Mouse (Mus musculus) lung, postnatal 10 days (tissue): ENCODE measurements at regions not wholly inside any gene's neighbourhood (a gene's known extent, or its start where the extent isn't known, plus 50 kb on each side); places are given as distances from the start of the nearest gene placed in this dataset.

Experiments
- DNase-seq: peaks from one replicate; pipeline ENCODE4 v3.0.0; 2021

DNA sequence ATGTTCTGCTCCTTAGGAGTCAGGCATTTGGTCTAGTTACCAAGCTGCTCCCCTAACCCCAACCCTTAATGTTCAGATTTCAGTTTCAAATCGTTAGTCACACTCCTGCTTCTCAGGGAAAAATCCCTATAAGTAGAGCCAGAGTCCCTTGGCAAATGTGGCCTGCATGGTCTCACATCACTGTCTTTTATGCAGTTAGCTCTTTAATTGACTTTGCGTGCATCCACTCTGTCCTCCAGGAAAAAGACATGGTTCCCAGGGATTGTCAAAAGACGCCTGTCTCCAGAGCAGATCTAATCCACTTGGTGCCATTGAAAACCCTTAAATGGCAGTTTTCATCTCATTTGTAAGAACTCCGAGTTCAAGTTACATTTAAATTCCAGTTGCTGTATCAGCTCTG lies 256.3 kb upstream of the Lyplal1 start:
- DNase-seq = no peak

DNA sequence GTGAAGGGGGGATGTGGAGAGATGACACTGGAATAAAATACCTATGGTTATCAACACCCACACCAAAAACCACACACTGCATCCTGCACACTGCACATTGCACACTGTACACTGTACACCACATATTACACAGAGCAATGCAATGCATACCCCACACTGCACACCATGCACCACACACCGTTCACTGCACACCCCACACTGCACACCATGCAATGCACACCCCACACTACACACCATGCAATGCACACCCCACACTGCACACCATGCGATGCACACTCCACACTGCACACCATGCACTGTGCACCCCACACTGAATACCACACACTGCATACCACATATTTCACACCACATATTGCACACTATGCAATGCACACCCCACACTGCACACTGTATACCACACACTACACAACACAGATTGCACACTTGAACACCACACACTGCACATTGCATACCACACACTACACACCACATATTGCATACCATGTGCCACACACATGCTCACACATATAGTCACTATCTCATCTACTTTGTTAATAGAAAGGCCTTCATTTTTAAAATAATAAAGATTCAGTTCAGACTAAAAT lies 255.8 kb upstream of the Lyplal1 start:
- no peak for DNase-seq

DNA sequence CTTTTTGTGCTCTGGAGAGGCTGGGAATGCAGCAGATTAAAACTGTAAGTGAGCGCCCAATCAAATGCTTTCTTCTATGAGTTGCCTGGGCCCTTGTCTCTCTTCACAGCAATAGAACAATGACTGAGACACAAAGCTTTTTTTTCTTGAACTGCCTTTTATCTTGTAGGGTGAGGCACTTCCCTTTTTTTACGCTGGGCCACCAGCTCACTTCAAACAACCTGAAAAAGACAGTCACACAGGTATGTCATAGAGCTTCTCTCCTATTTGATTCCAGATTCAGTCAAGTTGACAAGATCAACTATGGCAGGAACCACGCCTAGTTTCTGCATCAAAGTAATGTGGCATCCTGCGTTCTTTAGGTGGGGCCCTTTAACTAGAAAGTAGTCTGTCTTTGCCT lies 246.2 kb upstream of the Lyplal1 start:
- DNase-seq = no peak

DNA sequence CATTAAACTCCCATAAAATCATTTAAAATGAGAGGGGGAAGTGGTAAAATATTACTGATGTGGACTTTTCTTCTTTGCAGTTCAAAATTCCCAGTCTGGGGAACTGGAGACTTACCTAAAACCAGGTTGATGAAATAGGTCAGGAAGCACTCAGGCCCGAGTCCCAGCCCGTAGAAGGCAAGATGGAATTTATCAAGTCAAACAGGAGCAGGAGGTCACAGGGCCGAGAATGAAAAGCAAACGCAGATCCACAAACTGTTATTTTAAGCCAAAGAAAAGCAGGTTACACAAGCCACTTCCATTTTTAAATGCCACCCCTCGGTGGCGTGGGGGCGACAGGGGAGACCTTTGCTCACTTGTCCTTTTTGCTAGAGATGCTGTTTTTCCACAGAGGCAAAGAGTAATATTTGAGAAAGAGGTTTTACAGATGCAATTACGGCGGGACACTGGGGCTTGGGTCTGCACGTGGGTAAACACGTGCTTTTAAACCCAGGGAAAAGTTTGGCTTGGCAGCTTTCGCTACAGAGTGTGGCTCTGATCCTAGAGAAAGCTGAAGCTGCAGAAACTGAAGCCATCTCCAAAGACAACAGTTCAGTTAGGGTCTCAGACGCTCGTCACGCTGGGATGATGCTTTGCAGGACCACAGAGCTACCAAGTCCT lies 241.0 kb upstream of the Lyplal1 start:
- peak; percentile 34 for DNase-seq

DNA sequence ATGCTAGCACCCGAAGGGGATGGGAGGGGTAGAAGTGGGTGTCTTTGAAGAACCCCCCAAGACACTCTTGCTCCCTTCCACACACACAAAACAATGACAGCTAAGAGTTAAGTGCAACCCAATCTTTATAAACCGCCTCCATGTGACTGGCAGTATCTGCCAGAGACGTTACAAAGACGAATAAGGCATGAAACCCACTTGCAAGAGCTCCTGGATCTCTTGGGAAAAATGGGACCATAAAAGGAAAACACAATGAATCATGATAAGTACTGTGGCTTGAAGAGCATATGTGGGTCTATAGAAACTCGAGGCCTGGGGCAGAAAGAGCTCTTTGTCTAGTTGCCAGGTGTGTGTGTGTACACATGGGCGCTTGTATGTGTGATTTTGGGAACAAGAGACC lies 237.6 kb upstream of the Lyplal1 start:
- DNase-seq = no peak

DNA sequence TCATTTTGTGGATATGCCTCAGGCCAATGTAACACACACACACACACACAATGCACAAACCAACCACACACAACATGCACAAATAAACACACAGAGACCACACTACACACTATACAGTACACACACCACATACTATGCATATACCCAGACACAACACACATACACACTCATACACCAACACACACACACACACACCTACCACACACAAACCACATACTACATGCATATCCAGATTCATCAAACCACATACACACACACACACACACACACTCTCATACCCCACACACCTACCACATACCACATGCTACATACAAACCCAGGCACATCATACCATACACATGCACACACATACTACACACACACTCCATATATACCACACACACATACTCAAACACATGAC lies 237.0 kb upstream of the Lyplal1 start:
- no peak for DNase-seq

DNA sequence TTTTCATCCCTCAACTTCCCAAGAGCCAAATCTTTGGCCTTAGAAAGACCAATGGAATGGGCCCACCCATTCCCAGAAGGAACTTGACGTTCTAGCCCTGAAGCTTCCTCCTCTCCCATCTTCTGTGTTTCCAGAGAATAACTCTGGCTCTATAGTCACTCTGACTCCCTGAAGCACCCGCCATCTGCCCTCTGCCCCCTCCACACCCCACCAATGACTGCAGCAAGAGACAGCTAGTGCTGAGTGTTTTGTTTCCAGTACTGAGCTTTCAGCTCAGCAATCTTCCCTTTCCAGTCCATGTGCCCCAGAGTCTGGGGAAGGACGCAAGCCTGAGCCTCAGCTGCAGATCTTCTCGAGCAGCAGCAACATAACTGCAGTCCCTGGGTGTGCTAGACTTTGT lies 233.3 kb upstream of the Lyplal1 start:
- DNase-seq = no peak

DNA sequence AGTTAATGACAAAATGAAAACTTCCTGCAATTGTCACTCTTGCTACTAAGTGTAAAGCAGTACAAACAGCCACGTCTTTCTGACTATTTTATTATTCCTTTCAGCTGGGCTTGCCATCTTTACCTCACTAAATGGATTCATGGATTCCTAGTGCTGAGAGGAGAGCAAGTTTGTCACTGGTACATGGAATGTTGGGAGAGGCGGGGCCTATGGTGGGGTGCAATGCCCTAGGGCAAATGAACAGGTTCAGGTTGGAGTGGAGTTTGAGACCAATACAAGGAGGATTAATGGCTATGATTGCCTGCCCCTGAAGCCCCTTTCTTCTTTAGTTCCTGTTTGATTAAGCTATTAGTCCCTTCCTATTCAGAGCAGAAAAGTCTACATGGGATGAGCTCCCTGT lies 232.9 kb upstream of the Lyplal1 start:
- DNase-seq = no peak

DNA sequence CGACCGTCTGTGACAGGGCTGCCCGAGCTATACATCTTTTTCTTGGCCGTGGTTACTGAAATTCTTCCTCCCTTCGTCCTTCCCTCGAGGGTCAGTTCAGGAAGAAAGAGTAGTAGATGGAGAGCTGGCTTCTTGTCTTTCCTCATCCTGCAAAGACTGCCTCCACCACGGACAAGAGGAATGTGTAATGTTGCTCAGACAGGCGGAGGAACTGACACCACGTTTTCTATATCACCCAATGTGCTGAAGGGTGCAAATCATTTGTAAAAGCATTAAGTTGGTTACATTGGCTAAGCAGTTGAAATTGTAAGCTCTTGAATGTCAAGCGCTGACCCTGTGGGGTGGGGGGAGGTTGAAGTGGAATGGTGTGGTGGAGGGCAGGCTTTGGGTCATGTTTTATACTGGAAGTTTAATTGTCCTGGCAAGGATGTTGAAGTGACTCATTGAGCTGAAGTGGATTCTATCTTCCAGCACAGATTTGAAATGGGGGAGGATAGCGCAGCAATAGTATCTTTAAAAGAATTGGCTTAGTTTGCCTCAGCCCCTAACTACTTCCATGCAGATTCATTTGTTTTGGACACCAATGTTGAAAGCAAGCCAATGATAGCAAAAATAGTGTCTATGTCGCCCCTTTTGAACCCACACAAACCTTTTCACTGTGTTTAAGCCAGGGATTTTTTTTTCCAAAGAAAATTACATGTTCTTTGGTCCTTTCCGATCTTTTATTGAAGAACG lies 230.5 kb upstream of the Lyplal1 start:
- peak; percentile 21 for DNase-seq

DNA sequence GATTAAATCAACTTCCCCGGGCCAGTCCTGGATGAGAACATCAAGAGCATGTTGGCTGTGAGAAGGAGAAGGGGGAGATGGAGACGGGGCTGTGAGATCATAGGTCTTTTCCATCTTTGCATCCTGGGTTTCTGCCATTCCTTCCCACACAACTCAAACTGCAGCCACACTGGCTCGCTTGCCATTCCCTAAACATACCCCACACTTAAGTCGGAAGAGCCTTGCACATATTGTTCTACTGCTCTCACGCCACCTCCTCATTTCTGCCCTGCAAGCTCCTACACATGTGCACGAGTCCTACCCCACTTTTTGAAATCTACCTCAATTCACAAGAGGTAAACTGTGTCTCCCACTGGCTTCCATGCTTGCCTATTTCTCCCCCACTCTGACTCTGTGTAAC lies 228.3 kb upstream of the Lyplal1 start:
- no peak for DNase-seq

DNA sequence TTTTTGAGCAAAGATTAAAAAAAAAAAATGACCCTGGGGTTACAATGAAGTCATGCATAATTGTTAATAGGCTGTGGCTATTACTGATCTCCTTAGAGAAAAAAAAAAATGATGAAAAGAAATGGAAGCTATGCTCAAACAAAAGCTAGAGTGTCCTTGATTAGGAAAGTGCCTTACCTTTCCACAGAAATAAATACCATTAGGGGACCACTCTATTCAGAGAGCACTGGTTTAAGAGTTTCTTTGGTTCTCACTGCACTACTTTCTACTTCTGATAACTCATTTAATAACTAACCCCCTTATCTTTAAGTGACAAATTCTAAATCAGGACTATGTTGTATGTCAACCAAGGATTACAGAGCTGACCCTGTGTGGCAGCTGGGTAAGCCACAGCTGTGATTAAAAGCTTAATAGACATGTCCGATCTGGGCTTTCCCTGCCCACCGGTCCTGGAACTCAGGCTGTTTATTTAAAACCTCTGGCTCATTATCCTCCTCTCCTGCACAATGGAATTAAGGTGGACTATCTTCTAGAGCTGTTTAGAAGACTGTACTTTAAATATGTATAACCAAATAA lies 225.9 kb upstream of the Lyplal1 start:
- DNase-seq = no peak

DNA sequence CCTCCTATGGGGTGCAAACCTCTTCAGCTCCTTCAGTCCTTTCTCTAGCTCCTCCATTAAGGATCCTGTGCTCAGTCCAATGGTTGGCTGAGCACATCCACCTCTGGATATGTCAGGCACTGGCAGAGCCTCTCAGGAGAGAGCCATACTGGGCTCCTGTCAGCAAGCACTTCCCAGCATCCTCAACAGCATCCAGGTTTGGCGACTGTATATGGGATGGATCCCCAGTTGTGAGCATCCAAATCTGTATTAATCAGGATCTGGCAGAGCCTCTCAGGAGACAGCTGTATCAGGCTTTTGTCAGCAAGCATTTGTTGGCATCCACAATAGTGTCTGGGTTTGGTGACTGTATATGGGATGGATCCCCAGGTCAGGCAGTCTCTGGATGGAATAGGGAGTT lies 225.3 kb upstream of the Lyplal1 start:
- no peak for DNase-seq

DNA sequence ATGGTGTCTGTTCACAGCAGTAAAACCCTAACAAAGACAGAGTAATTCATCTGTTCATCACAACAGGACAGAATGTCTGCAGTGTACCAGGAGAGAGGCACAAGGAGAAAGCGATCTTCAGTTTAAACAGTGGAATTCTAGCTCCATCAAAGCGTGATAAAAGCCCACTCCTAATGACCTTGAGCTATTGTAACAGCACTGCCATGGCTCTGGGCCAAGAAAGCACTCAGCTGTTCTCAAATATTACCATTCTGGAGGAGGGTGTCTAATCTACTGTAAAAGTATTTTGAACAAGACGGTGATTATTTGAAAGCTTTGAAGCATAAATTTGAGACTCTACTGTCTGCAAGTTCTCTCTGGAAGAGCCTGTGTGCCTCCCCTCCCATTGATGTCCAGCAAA lies 224.8 kb upstream of the Lyplal1 start:
- DNase-seq = peak; percentile 31

DNA sequence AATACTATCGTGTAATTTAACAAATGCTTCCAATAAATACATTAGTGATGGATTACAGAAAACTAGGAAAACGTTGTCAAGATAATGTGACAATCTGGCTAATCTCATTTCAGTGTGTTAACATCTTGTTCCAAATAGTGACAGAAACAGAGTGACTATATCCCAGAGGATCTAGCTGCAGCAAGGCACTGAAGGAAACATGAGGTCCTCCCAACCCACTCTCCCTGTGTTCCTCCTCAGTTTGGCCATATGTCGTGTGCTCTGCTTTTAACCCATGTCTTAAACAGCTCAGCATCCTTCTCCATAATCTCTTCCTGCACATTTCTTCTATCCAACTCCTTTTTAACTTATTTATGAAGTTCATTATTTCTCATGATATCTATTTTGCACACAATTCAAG lies 223.6 kb upstream of the Lyplal1 start:
- no peak for DNase-seq

DNA sequence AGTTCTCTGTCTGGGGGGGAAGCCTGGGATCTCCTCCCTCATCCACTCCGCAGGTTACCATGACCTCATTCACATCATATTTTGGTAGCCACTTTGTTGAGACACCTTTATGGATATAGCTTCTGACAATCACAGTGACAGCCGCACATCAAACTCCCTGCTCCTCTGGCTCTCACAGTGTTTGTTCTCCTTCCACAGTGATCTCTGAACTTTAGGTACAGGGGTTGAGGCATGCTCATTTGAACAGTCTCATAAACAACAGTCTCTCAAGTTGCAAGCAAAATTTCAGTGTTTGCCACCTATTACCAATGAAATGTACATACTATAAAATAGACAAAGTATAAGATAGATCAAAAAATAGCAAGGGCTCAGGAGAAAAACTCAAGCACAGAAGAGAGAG lies 200.2 kb upstream of the Lyplal1 start:
- no peak for DNase-seq

DNA sequence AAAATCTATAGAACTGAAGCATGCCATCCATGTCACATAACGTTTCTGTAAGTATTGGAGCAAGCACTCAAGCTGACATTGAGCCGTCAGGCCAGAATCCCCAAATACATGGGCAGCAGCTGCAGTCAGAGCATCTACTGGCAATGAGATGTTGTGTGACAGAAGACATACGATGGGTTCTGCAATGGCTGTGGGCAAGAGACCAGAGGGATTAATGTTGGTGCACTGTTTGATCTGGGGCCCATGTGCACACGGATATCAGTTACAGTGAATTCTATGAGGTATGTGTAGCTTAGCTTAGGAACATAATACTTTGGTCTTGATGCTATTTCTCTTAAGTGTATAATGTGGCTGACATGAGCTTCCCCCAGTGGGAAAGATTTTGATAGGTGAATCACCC lies 197.1 kb upstream of the Lyplal1 start:
- no peak for DNase-seq

DNA sequence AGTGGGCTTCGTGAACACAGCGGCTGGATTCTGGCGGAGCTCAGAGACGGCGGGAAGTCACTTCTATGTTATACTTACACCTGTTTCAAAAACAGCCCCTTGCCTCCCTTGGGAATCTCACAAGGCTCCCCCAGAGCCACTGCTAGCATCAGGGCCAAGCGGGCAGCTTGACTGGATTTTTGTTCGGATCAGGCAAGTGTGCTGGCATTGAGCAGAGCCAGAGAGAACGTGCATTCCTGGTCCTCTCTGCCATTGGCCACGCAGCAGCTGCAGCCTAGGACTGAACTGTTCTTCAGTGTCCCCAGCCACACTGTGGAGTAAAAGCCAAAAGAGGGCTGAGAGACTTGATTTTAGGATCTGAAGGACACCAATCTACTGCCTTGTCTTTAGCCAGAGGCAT lies 195.6 kb upstream of the Lyplal1 start:
- DNase-seq = no peak

DNA sequence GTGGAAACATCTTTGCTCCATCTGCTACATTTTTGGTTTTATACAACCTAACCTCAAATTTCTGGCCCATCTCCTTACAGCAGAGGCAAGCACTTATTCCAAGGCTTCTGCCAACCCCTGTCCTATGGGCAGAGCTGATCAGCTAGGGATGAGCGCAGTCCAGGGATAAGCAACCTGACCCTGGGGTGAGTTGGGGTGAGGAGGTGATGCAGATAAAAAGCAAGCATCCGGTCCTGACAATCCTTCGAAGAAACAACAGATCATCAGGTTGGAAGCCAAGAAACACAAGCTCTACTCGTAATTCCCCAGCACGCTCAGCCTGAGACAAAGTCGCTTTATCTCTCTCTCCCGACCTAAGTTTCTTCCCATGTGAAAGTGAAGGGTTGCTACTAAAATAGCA lies 194.9 kb upstream of the Lyplal1 start:
- no peak for DNase-seq

DNA sequence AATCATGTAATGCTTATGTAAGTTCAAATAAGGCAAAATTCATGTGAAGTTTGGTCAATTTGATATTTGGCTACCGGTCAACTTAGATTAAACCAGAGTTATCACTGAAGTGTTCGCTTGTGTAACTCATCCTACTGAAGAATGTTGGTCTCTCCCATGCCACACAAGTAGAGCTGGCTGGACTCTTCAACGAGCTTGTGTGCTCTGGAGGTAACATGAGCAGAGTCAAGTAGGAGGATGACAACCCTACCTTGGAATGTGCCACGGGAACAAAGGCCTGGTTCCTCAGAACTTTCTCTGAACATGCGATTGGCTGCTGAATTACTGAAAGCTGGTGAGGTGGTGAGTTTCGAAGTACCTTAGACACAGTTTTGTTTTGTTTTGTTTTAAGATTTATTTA lies 190.5 kb upstream of the Lyplal1 start:
- peak; percentile 24 for DNase-seq

DNA sequence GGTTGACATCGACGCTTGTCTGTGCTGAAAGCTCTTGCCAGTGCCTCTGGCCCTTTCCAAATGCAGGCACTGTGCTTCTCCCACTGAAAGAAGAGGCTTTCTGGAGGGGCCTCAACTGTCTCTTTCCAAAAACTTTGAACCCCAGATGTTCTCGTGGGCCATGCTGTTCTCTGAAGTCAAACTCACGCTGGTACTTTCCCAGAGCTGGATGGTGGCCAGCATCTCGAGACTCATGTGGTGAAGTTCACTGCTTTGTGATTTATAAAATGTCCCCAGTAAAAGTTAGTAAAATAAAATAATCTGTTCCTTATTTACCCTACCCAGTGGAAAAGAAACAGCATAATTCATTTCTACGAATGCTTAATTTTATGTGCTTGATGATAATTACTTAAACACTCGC lies 180.4 kb upstream of the Lyplal1 start:
- peak; percentile 15 for DNase-seq

DNA sequence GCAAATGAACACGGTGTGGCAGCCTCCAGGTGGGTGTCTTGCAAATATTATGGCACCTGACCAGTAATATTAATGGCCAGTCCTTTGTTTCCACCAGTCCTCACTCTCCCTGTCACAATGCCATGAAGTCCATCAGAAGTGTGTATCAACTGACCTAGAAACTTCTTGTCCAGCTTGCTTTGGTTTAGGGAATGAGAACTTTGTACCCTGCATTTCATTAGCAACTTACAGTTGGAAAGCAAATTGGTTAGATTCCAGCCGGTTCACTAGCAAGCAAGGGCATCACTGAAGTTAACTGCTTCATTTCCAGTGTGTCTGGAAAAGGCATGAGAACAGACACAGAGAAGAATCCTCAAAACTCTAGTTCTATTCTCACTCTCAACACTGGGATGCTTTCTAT lies 178.1 kb upstream of the Lyplal1 start:
- no peak for DNase-seq

DNA sequence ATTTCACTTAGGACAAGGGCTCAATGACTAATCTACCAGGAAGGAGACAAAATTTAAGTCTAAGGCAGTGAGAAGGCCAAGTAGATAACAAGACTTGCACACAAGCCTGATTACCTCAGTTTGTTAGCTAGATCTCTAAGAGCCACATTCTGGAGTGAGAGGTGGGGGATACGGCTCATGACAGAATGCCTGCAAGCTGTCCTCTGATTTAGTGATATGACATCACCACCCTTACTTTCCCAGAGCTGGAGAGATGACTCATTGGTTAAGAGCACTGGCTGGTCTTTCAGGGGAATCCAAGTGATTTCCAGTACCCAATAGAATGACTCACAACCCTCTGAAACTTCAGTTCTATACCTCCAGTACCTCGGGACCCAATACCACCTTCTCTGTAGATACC lies 177.5 kb upstream of the Lyplal1 start:
- no peak for DNase-seq

DNA sequence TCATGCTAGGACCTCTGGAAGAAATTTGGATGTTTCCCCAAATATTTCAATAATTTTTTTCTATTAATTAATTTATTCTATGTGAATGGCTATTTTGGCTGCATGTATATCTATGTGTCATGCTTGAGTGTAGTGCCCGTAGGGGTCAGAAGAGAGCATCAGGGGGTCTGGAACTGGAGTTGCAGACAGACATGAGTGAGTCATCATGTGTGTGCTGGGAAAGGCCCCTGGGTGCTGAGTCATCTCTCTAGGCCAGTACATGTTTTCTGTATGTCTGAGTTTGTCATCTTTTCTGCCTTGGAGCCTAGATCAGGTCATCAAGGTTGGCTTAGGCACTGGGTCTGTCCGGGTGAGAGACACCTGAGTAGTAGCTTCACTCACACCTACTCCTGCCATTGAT lies 172.0 kb upstream of the Lyplal1 start:
- no peak for DNase-seq

DNA sequence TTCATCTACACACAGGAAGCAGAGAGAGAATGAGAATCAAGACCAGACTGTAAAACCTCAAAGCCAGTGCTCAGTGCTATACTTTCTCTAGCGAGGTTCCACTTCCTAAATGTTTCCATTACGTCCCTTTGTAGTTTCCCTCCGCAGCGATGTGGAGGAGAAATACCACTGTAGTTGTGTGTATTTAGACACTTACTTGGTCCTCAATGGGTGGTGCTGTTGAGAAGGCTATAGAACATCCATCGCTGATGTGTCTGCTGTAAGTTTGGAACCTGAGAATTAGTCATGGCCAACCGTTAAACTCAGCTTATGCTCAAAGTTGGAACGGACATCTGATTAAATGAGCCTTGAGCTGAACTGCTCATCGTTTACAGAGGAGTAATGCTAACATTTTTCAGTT lies 170.7 kb upstream of the Lyplal1 start:
- no peak for DNase-seq
